In genomic region chr2:166730567-166730915, GRCm38 (mm10) we compare ENCODE assay signal across 11 mouse cellular contexts. TPM values are rescaled to one million over a fixed set of nuclear protein-coding genes. Genes with fewer than 3 reads are reported as not detected.
DNase-seq lines count a peak whose midpoint lies in the region; ATAC-seq lines count a peak whose summit lies in the region.
"Had no signal": no experiment of that assay in that cellular context is flagged by ENCODE, and none has a peak within 500 bp of the region (broad histone marks: within the 10 kb centered on the region; RNA-seq: fewer than 3 reads in every experiment).

No protein-coding gene starts in this region.

- H3K9me3 ChIP-seq in heart, embryonic 12.5 days (replicated peaks), result no peaks in the 10 kb centered on the region
- no peaks in the 10 kb centered on the region for H3K9me3 ChIP-seq in embryonic facial prominence, embryonic 14.5 days (ENCODE audit: control insufficient read depth, low read length)
- H3K9me3 ChIP-seq in intestine, embryonic 15.5 days, result no peaks in the 10 kb centered on the region
- no peaks in the 10 kb centered on the region for H3K9me3 ChIP-seq in neural tube, embryonic 12.5 days

- H3K36me3 ChIP-seq in heart, embryonic 12.5 days, result no peaks in the 10 kb centered on the region
- H3K36me3 ChIP-seq in embryonic facial prominence, embryonic 14.5 days (ENCODE audit: control insufficient read depth, insufficient read depth, low read length), result no peaks in the 10 kb centered on the region
- no peaks in the 10 kb centered on the region for H3K36me3 ChIP-seq in intestine, embryonic 15.5 days
- H3K36me3 ChIP-seq in neural tube, embryonic 12.5 days, result no peaks in the 10 kb centered on the region

- no peaks in the 10 kb centered on the region for H3K27me3 ChIP-seq in heart, embryonic 12.5 days (replicated peaks)
- no peaks in the 10 kb centered on the region for H3K27me3 ChIP-seq in embryonic facial prominence, embryonic 14.5 days (replicated peaks; ENCODE audit: control insufficient read depth, insufficient read depth, low read length)
- no peaks in the 10 kb centered on the region for H3K27me3 ChIP-seq in intestine, embryonic 15.5 days (replicated peaks)
- no peaks in the 10 kb centered on the region for H3K27me3 ChIP-seq in neural tube, embryonic 12.5 days (replicated peaks)

- H3K4me3 ChIP-seq in heart, embryonic 12.5 days, result no peak overlapping the region
- no peak overlapping the region for H3K4me3 ChIP-seq in embryonic facial prominence, embryonic 14.5 days (ENCODE audit: low read depth, low read length)
- H3K4me3 ChIP-seq in intestine, embryonic 15.5 days (replicated peaks), result no peak overlapping the region
- H3K4me3 ChIP-seq in neural tube, embryonic 12.5 days, result no peak overlapping the region

- peak overlapping the region; percentile 31 for H3K27ac ChIP-seq in heart, embryonic 12.5 days (ENCODE audit: poor library complexity, severe bottlenecking)
- peak overlapping the region; percentile 35; the same call in 1 of the 2 replicates for H3K27ac ChIP-seq in embryonic facial prominence, embryonic 14.5 days (replicated peaks; ENCODE audit: low read depth, low read length)
- peak overlapping the region; percentile 52; the same call in 1 of the 2 replicates for H3K27ac ChIP-seq in intestine, embryonic 15.5 days
- H3K27ac ChIP-seq in neural tube, embryonic 12.5 days, result peak overlapping the region; percentile 76
- H3K27ac ChIP-seq: liver, embryonic 14.5 days had no signal

- H3K9ac ChIP-seq in heart, embryonic 12.5 days, result peak overlapping the region; percentile 43; the same call in 1 of the 2 replicates
- H3K9ac ChIP-seq in embryonic facial prominence, embryonic 14.5 days (ENCODE audit: low read depth, low read length), result no peak overlapping the region
- no peak overlapping the region for H3K9ac ChIP-seq in intestine, embryonic 15.5 days
- H3K9ac ChIP-seq in neural tube, embryonic 12.5 days, result no peak overlapping the region
- H3K9ac ChIP-seq: liver, embryonic 14.5 days had no signal

- intact Hi-C loops in gastrocnemius, postnatal 36 days (cut with DNase I), result no loop called here

- peaks cover 17% of the 10 kb centered on the region for H3K4me1 ChIP-seq in heart, embryonic 12.5 days (replicated peaks)
- peaks cover 18% of the 10 kb centered on the region; the same call in 1 of the 2 replicates for H3K4me1 ChIP-seq in embryonic facial prominence, embryonic 14.5 days (ENCODE audit: control insufficient read depth, insufficient read depth, low read length)
- 0 out of 2 replicates have a peak, but pooled peaks cover 11% of the 10 kb centered on the region for H3K4me1 ChIP-seq in intestine, embryonic 15.5 days (replicated peaks)
- H3K4me1 ChIP-seq in neural tube, embryonic 12.5 days, result peaks cover 33% of the 10 kb centered on the region

- no peak for DNase-seq in heart, postnatal 4 days
- no peak for DNase-seq in embryonic facial prominence, embryonic 14.5 days (ENCODE audit: low spot score)
- DNase-seq in gastrocnemius, postnatal 36 days, result no peak
- no peak for DNase-seq in thymus, postnatal 14 days
- DNase-seq: cerebellum, adult 11-12 months had no signal

- H3K4me2 ChIP-seq in heart, embryonic 12.5 days, result peak overlapping the region; percentile 28; the same call in 1 of the 2 replicates
- no peak overlapping the region for H3K4me2 ChIP-seq in embryonic facial prominence, embryonic 14.5 days (ENCODE audit: low read depth, low read length)
- no peak overlapping the region for H3K4me2 ChIP-seq in intestine, embryonic 15.5 days (replicated peaks)
- peak overlapping the region; percentile 44 for H3K4me2 ChIP-seq in neural tube, embryonic 12.5 days (replicated peaks)

- 0 out of 2 replicates have a peak, but pooled peaks have one; percentile 3 for ATAC-seq in heart, embryonic 12.5 days (ENCODE audit: insufficient number of reproducible peaks, low FRiP score)
- no peak for ATAC-seq in embryonic facial prominence, embryonic 14.5 days (ENCODE audit: low read depth)
- no peak for ATAC-seq in intestine, embryonic 15.5 days
- ATAC-seq in neural tube, embryonic 12.5 days (ENCODE audit: low FRiP score, low read depth), result peak; percentile 19; the same call in 1 of the 2 replicates
- no peak for ATAC-seq in granulocyte monocyte progenitor cell, adult 5-6 weeks (replicated peaks; ENCODE audit: poor library complexity, severe bottlenecking)
- ATAC-seq: CD4-positive, CD25-positive, alpha-beta regulatory T cell, adult 4 months had no signal

- WGBS in heart, embryonic 12.5 days, result 70% methylated on average over 6 of the region's 6 CpGs
- WGBS in embryonic facial prominence, embryonic 14.5 days, result 53% methylated on average over 6 of the region's 6 CpGs
- 64% methylated on average over 6 of the region's 6 CpGs for WGBS in intestine, embryonic 15.5 days
- 39% methylated on average over 6 of the region's 6 CpGs for WGBS in neural tube, embryonic 12.5 days

RNA-seq across cellular contexts. Expression of gene Prex1, which starts 16.9 kb away (rescaled TPM):
- 12.0 and 13.6 TPM in 2 replicates for polyA plus RNA-seq in heart, embryonic 12.5 days (2016; fragmentation: Nextera tagmentation; extraction: Ambion mirVana)
- total RNA-seq in heart, postnatal 4 days (2021), result 10 to 100 TPM; 13.8 to 14.8 TPM
- 22.7 and 26.6 TPM in 2 replicates for polyA plus RNA-seq in embryonic facial prominence, embryonic 14.5 days (2014; fragmentation: Nextera tagmentation; extraction: Ambion mirVana)
- 9.6 and 10.6 TPM in 2 replicates for polyA plus RNA-seq in intestine, embryonic 15.5 days (2015; fragmentation: Nextera tagmentation; extraction: Ambion mirVana)
- polyA plus RNA-seq in neural tube, embryonic 12.5 days (2016; fragmentation: Nextera tagmentation; extraction: Ambion mirVana), result 45.3 and 47.8 TPM in 2 replicates
- 1 to 10 TPM; 3.7 to 5.0 TPM for total RNA-seq in gastrocnemius, postnatal 36 days (2021)
- 29.4 and 39.0 TPM in 2 replicates for total RNA-seq in granulocyte monocyte progenitor cell, adult 5-6 weeks (2014; fragmentation: Nextera tagmentation)
- 13.4 and 15.6 TPM in 2 replicates for total RNA-seq in granulocyte monocyte progenitor cell, adult 5-6 weeks (2017)

Comparison
In these comparisons a context has a peak if more than half of its experiments do, and no peak if none do; other contexts are left out.
1. ATAC-seq: peak in heart, embryonic 12.5 days (single experiment) and neural tube, embryonic 12.5 days (single experiment); none in embryonic facial prominence, embryonic 14.5 days (single experiment), intestine, embryonic 15.5 days (single experiment) and granulocyte monocyte progenitor cell, adult 5-6 weeks (single experiment).
2. H3K4me2 ChIP-seq: peak in heart, embryonic 12.5 days (single experiment) and neural tube, embryonic 12.5 days (single experiment); none in embryonic facial prominence, embryonic 14.5 days (single experiment) and intestine, embryonic 15.5 days (single experiment).
3. Peak in every context shown above with its lines, with median percentiles within 50 percentile points of each other: H3K27ac ChIP-seq.